Mouse (Mus musculus) thymus, adult 2 months (tissue): ENCODE results near the gene Olfr1294.

Experiments
- CTCF ChIP-seq: fragments of 200-500 bp; IDR thresholded peaks from 2 replicates; pipeline ENCODE4 v1.5.1; 2012; ENCODE audit warnings: mild to moderate bottlenecking, control low read depth, low read length, moderate library complexity, borderline replicate concordance; ENCODE audit not compliant: control insufficient read depth, poor library complexity, insufficient read depth; ENCODE audit errors: extremely low read depth
- POLR2A ChIP-seq: fragments of 200-500 bp; IDR thresholded peaks from 2 replicates; pipeline ENCODE4 v1.6.1; 2012; ENCODE audit warnings: mild to moderate bottlenecking, low read length, control low read depth, moderate library complexity; ENCODE audit not compliant: control insufficient read depth, poor library complexity, insufficient read depth; ENCODE audit errors: extremely low read depth

GRCm38 (mm10) chr2:111517451-111517850 is 22.6 kb downstream of the Olfr1294 start:
- no peak for TF ChIP-seq CTCF
- no peak for TF ChIP-seq POLR2A
